In genomic region chr2:35448215-35448913, GRCm38 (mm10) we compare ENCODE assay signal across 16 mouse cellular contexts. TPM values are rescaled to one million over a fixed set of nuclear protein-coding genes. Genes with fewer than 3 reads are reported as not detected.
DNase-seq lines count a peak whose midpoint lies in the region; ATAC-seq and TF ChIP-seq lines count a peak whose summit lies in the region.
"Had no signal": no experiment of that assay in that cellular context is flagged by ENCODE, and none has a peak within 500 bp of the region (broad histone marks: within the 10 kb centered on the region; RNA-seq: fewer than 3 reads in every experiment).

No protein-coding gene starts in this region.

- peaks cover 85% of the 10 kb centered on the region for H3K79me2 ChIP-seq in macrophage (ENCODE audit: inconsistent target)

- no peaks in the 10 kb centered on the region for H3K27me3 ChIP-seq in forebrain, embryonic 11.5 days (ENCODE audit: control insufficient read depth, insufficient read depth, low read length)
- H3K27me3 ChIP-seq in forebrain, embryonic 14.5 days (replicated peaks; ENCODE audit: control insufficient read depth, insufficient read depth, low read length), result no peaks in the 10 kb centered on the region
- no peaks in the 10 kb centered on the region for H3K27me3 ChIP-seq in kidney, postnatal 0 days (ENCODE audit: insufficient read depth, low read length)
- H3K27me3 ChIP-seq in embryonic facial prominence, embryonic 13.5 days, result no peaks in the 10 kb centered on the region
- H3K27me3 ChIP-seq in intestine, embryonic 16.5 days (replicated peaks; ENCODE audit: control insufficient read depth, insufficient read depth, low read length), result no peaks in the 10 kb centered on the region
- H3K27me3 ChIP-seq: liver, embryonic 15.5 days; neural tube, embryonic 13.5 days had no signal

- H3K4me3 ChIP-seq in forebrain, embryonic 11.5 days (ENCODE audit: low read depth, low read length), result no peak overlapping the region
- no peak overlapping the region for H3K4me3 ChIP-seq in forebrain, embryonic 14.5 days (ENCODE audit: low read depth, low read length)
- H3K4me3 ChIP-seq in kidney, postnatal 0 days (replicated peaks; ENCODE audit: low read depth, low read length), result no peak overlapping the region
- no peak overlapping the region for H3K4me3 ChIP-seq in embryonic facial prominence, embryonic 13.5 days
- no peak overlapping the region for H3K4me3 ChIP-seq in macrophage (ENCODE audit: inconsistent target)
- no peak overlapping the region for H3K4me3 ChIP-seq in intestine, embryonic 16.5 days (ENCODE audit: low read length)
- H3K4me3 ChIP-seq: liver, embryonic 15.5 days; neural tube, embryonic 13.5 days had no signal

- no peaks in the 10 kb centered on the region for H3K36me3 ChIP-seq in forebrain, embryonic 11.5 days (ENCODE audit: control insufficient read depth, insufficient read depth, low read length)
- H3K36me3 ChIP-seq in forebrain, embryonic 14.5 days (ENCODE audit: control insufficient read depth, insufficient read depth, low read length), result no peaks in the 10 kb centered on the region
- H3K36me3 ChIP-seq in kidney, postnatal 0 days (ENCODE audit: insufficient read depth, low read length), result no peaks in the 10 kb centered on the region
- no peaks in the 10 kb centered on the region for H3K36me3 ChIP-seq in embryonic facial prominence, embryonic 13.5 days
- no peaks in the 10 kb centered on the region for H3K36me3 ChIP-seq in macrophage (ENCODE audit: inconsistent target)
- no peaks in the 10 kb centered on the region for H3K36me3 ChIP-seq in intestine, embryonic 16.5 days (ENCODE audit: control insufficient read depth, insufficient read depth, low read length)
- H3K36me3 ChIP-seq: neural tube, embryonic 13.5 days had no signal

- H3K9me3 ChIP-seq in forebrain, embryonic 11.5 days (ENCODE audit: control insufficient read depth, low read length), result no peaks in the 10 kb centered on the region
- no peaks in the 10 kb centered on the region for H3K9me3 ChIP-seq in forebrain, embryonic 14.5 days (replicated peaks; ENCODE audit: control insufficient read depth, low read length)
- no peaks in the 10 kb centered on the region for H3K9me3 ChIP-seq in kidney, postnatal 0 days (replicated peaks; ENCODE audit: low read length)
- no peaks in the 10 kb centered on the region for H3K9me3 ChIP-seq in embryonic facial prominence, embryonic 13.5 days
- H3K9me3 ChIP-seq in intestine, embryonic 16.5 days (ENCODE audit: control insufficient read depth, low read length), result no peaks in the 10 kb centered on the region
- H3K9me3 ChIP-seq: liver, embryonic 15.5 days; neural tube, embryonic 13.5 days had no signal

- DNase-seq in forebrain, embryonic 11.5 days (ENCODE audit: low spot score), result peak; percentile 47
- no peak for DNase-seq in forebrain, embryonic 14.5 days (ENCODE audit: low spot score)
- no peak for DNase-seq in kidney, postnatal 0 days (ENCODE audit: low spot score)
- no peak for DNase-seq in kidney, postnatal 36 days
- no peak for DNase-seq in cerebellum, postnatal 36 days
- DNase-seq: adrenal gland, adult 2 months; embryo, embryonic 11 days; right cerebral cortex, postnatal 14 days had no signal

- WGBS in forebrain, embryonic 11.5 days, result 60% methylated on average over 7 of the region's 7 CpGs
- 49% methylated on average over 7 of the region's 7 CpGs for WGBS in forebrain, embryonic 14.5 days
- 42% methylated on average over 7 of the region's 7 CpGs for WGBS in kidney, postnatal 0 days
- 29% methylated on average over 7 of the region's 7 CpGs for WGBS in embryonic facial prominence, embryonic 13.5 days
- 62% methylated on average over 6 of the region's 7 CpGs for WGBS in macrophage (ENCODE audit: missing documents)
- WGBS in intestine, embryonic 16.5 days, result 60% methylated on average over 7 of the region's 7 CpGs

- no peak overlapping the region for H3K9ac ChIP-seq in forebrain, embryonic 11.5 days (ENCODE audit: low read length)
- H3K9ac ChIP-seq in forebrain, embryonic 14.5 days (ENCODE audit: low read length), result no peak overlapping the region
- H3K9ac ChIP-seq in kidney, postnatal 0 days (ENCODE audit: low read depth, low read length), result no peak overlapping the region
- H3K9ac ChIP-seq in embryonic facial prominence, embryonic 13.5 days, result no peak overlapping the region
- H3K9ac ChIP-seq in intestine, embryonic 16.5 days (ENCODE audit: low read depth, low read length), result no peak overlapping the region
- H3K9ac ChIP-seq: liver, embryonic 15.5 days; neural tube, embryonic 13.5 days had no signal

- H3K4me2 ChIP-seq in forebrain, embryonic 11.5 days (ENCODE audit: low read depth, low read length, severe bottlenecking), result no peak overlapping the region
- no peak overlapping the region for H3K4me2 ChIP-seq in forebrain, embryonic 14.5 days (ENCODE audit: low read length)
- H3K4me2 ChIP-seq in kidney, postnatal 0 days (ENCODE audit: low read length), result no peak overlapping the region
- H3K4me2 ChIP-seq in embryonic facial prominence, embryonic 13.5 days, result no peak overlapping the region
- H3K4me2 ChIP-seq in intestine, embryonic 16.5 days (ENCODE audit: low read depth, low read length), result no peak overlapping the region
- H3K4me2 ChIP-seq: liver, embryonic 15.5 days; neural tube, embryonic 13.5 days had no signal

- H3K4me1 ChIP-seq in forebrain, embryonic 11.5 days (replicated peaks; ENCODE audit: control insufficient read depth, insufficient read depth, low read length), result no peaks in the 10 kb centered on the region; the same call in 1 of the 2 replicates
- H3K4me1 ChIP-seq in forebrain, embryonic 14.5 days (ENCODE audit: control insufficient read depth, insufficient read depth, low read length), result no peaks in the 10 kb centered on the region
- H3K4me1 ChIP-seq in kidney, postnatal 0 days (replicated peaks; ENCODE audit: insufficient read depth, low read length), result peaks cover 56% of the 10 kb centered on the region
- peaks cover 56% of the 10 kb centered on the region for H3K4me1 ChIP-seq in embryonic facial prominence, embryonic 13.5 days
- H3K4me1 ChIP-seq in intestine, embryonic 16.5 days (ENCODE audit: control insufficient read depth, insufficient read depth, low read length), result peaks cover 22% of the 10 kb centered on the region

- no peak overlapping the region for H3K27ac ChIP-seq in forebrain, embryonic 11.5 days (ENCODE audit: low read depth, low read length)
- no peak overlapping the region for H3K27ac ChIP-seq in forebrain, embryonic 14.5 days (ENCODE audit: low read depth, low read length)
- peak overlapping the region; percentile 54; the same call in 1 of the 2 replicates for H3K27ac ChIP-seq in kidney, postnatal 0 days
- H3K27ac ChIP-seq in embryonic facial prominence, embryonic 13.5 days, result peak overlapping the region; percentile 41
- peak overlapping the region; percentile 85 for H3K27ac ChIP-seq in macrophage
- H3K27ac ChIP-seq in intestine, embryonic 16.5 days (ENCODE audit: low read length), result no peak overlapping the region
- H3K27ac ChIP-seq: liver, embryonic 15.5 days; neural tube, embryonic 13.5 days had no signal

- ATAC-seq in forebrain, embryonic 11.5 days (replicated peaks; ENCODE audit: low FRiP score), result no peak
- no peak for ATAC-seq in forebrain, embryonic 14.5 days
- ATAC-seq in kidney, postnatal 0 days (replicated peaks; ENCODE audit: low FRiP score, low read depth), result no peak
- ATAC-seq in embryonic facial prominence, embryonic 13.5 days (ENCODE audit: insufficient number of reproducible peaks, insufficient read depth, low FRiP score, low TSS enrichment, low read depth), result peak; percentile 52; the same call in 1 of the 2 replicates
- ATAC-seq in intestine, embryonic 16.5 days, result no peak
- ATAC-seq: intestine, postnatal 0 days had no signal

- TF ChIP-seq CTCF in kidney, postnatal 0 days (IDR thresholded peaks at IDR 0.05; ENCODE audit: low read depth), result no peak

RNA-seq across cellular contexts. Expression of gene Ggta1, which starts 14.7 kb away (rescaled TPM):
- polyA plus RNA-seq in forebrain, embryonic 11.5 days (2014; fragmentation: Nextera tagmentation; extraction: Ambion mirVana), result 5.1 and 7.2 TPM in 2 replicates
- polyA plus RNA-seq in forebrain, embryonic 14.5 days (2014; fragmentation: Nextera tagmentation; extraction: Ambion mirVana), result 5.0 and 6.1 TPM in 2 replicates
- polyA plus RNA-seq in kidney, postnatal 0 days (2015; fragmentation: Nextera tagmentation; extraction: Ambion mirVana), result 16.2 and 16.5 TPM in 2 replicates
- polyA plus RNA-seq in embryonic facial prominence, embryonic 13.5 days (2015; fragmentation: Nextera tagmentation; extraction: Ambion mirVana), result 16.7 and 18.8 TPM in 2 replicates
- 100 to 1,000 TPM in 6 of 26 experiments, 10 to 100 TPM in 19, 1 to 10 TPM in 1; 9.2 to 143 (median 58.4) TPM for total RNA-seq in macrophage (2018; cell fraction: chromatin; rRNA removed)
- total RNA-seq in macrophage (2018; cell fraction: cytosol; rRNA removed), result 100 to 1,000 TPM in 11 of 26 experiments, 10 to 100 TPM in 15; 40.1 to 135 (median 81.6) TPM
- total RNA-seq in macrophage (2018; cell fraction: nucleus; rRNA removed), result 100 to 1,000 TPM in 11 of 26 experiments, 10 to 100 TPM in 15; 38.3 to 241 (median 91.4) TPM
- polyA plus RNA-seq in macrophage (2018), result 86.0 to 211 TPM (median 135 TPM) in 3 replicates
- 13.9 and 14.6 TPM in 2 replicates for polyA plus RNA-seq in intestine, embryonic 16.5 days (2015; fragmentation: Nextera tagmentation; extraction: Ambion mirVana)

RNA-seq across cellular contexts. Expression of gene 4930402F06Rik, which starts 51.4 kb away (rescaled TPM):
- polyA plus RNA-seq in forebrain, embryonic 11.5 days (2014; fragmentation: Nextera tagmentation; extraction: Ambion mirVana), result not detected in 2 replicates
- not detected in 2 replicates for polyA plus RNA-seq in forebrain, embryonic 14.5 days (2014; fragmentation: Nextera tagmentation; extraction: Ambion mirVana)
- polyA plus RNA-seq in kidney, postnatal 0 days (2015; fragmentation: Nextera tagmentation; extraction: Ambion mirVana), result not detected in 2 replicates
- not detected in 2 replicates for polyA plus RNA-seq in embryonic facial prominence, embryonic 13.5 days (2015; fragmentation: Nextera tagmentation; extraction: Ambion mirVana)
- total RNA-seq in macrophage (2018; cell fraction: chromatin; rRNA removed), result not detected
- total RNA-seq in macrophage (2018; cell fraction: cytosol; rRNA removed), result not detected
- not detected for total RNA-seq in macrophage (2018; cell fraction: nucleus; rRNA removed)
- not detected in 3 replicates for polyA plus RNA-seq in macrophage (2018)
- polyA plus RNA-seq in intestine, embryonic 16.5 days (2015; fragmentation: Nextera tagmentation; extraction: Ambion mirVana), result not detected in 2 replicates
- total RNA-seq: adrenal gland, adult 2 months; granulocyte monocyte progenitor cell, adult 5-6 weeks; layer of hippocampus, postnatal 14 days had no signal
- polyA plus RNA-seq: adrenal gland, adult 2 months; intestine, postnatal 0 days; liver, embryonic 15.5 days; neural tube, embryonic 13.5 days had no signal

Comparison
In these comparisons a context has a peak if more than half of its experiments do, and no peak if none do; other contexts are left out.
1. H3K27ac ChIP-seq: peak in kidney, postnatal 0 days (single experiment), embryonic facial prominence, embryonic 13.5 days (single experiment) and macrophage (single experiment); none in forebrain, embryonic 11.5 days (single experiment), forebrain, embryonic 14.5 days (single experiment) and intestine, embryonic 16.5 days (single experiment).